Mouse (Mus musculus) forebrain, embryonic 15.5 days (tissue): ENCODE measurements around the gene Rerg. TPM values are rescaled to one million over a fixed set of nuclear protein-coding genes. Genes with fewer than 3 reads are reported as not detected.

Experiments
- ATAC-seq: fragments of 200-750 bp; cut with Nextera tagmentation; replicated peaks from 2 replicates; pipeline ENCODE4 v1.8.0; 2017; ENCODE audit warnings: mild to moderate bottlenecking, moderate TSS enrichment, moderate library complexity
- H3K27ac ChIP-seq: fragments of 300-500 bp; sonication (generic); replicated peaks from 2 replicates; pipeline ENCODE4 v1.5.1; 2015; ENCODE audit warnings: mild to moderate bottlenecking, inconsistent platforms
- H3K27me3 ChIP-seq: fragments of 300-500 bp; sonication (generic); 2 replicates; pipeline ENCODE4 v1.6.1; 2015; ENCODE audit warnings: inconsistent platforms
- H3K36me3 ChIP-seq: fragments of 300-500 bp; sonication (generic); 2 replicates; pipeline ENCODE4 v1.6.1; 2015; ENCODE audit warnings: mild to moderate bottlenecking, inconsistent platforms
- H3K4me1 ChIP-seq: fragments of 300-500 bp; sonication (generic); 2 replicates; pipeline ENCODE4 v1.6.1; 2015; ENCODE audit warnings: inconsistent platforms
- H3K4me2 ChIP-seq: fragments of 300-500 bp; sonication (generic); replicated peaks from 2 replicates; pipeline ENCODE4 v1.6.1; 2015; ENCODE audit warnings: mild to moderate bottlenecking, inconsistent platforms
- H3K4me3 ChIP-seq: fragments of 300-500 bp; sonication (generic); 2 replicates; pipeline ENCODE4 v1.5.1; 2015; ENCODE audit warnings: mild to moderate bottlenecking, inconsistent platforms
- H3K9ac ChIP-seq: fragments of 300-500 bp; sonication (generic); replicated peaks from 2 replicates; pipeline ENCODE4 v1.6.1; 2015; ENCODE audit warnings: mild to moderate bottlenecking, inconsistent platforms
- H3K9me3 ChIP-seq: fragments of 300-500 bp; sonication (generic); 2 replicates; pipeline ENCODE4 v1.6.1; 2016; ENCODE audit warnings: inconsistent platforms
- WGBS: fragments of 180-500 bp; shearing (Covaris S2); methylation state at CpG from one replicate; pipeline ENCODE4 v1.1.7; 2015; ENCODE audit warnings: mixed read lengths; 5-methylcytosine and 5-hydroxymethylcytosine counted together
- polyA plus RNA-seq: library from polyadenylated mRNA; unstranded; fragments of >200 nt; fragmentation: Nextera tagmentation; extraction: Ambion mirVana; gene quantifications from 2 replicates; pipeline ENCODE4 v1.2.1, GENCODE M21; 2015

Rerg gene
- polyA plus RNA-seq, 1 experiment from 2014 or later: 4.6 TPM

DNA sequence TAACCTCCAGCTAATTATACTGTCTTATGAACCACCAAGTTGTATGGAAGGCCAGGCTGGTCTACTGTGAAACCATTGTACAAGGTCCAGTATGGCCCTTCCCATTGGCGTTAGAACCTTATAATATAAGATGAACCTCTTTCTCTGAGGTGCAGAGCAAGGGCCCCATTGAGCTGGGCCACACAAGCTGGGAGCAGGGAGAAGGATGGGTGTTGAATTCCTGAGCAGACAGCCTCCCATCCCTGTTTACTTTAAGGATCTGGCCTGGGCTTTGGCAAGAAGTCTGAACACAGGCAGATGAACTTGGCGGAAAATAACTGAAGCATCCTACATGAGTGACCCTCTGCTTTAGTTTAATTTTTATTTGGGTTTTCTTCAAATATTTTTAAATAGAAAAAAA, 75.8 kb downstream of the Rerg start:
- H3K27me3 ChIP-seq: no peaks in the 10 kb centered on the region
- H3K4me2 ChIP-seq: no peak overlapping the region
- WGBS: 85% methylated on average over 2 of the region's 2 CpGs
- H3K27ac ChIP-seq: no peak overlapping the region
- no peaks in the 10 kb centered on the region for H3K36me3 ChIP-seq
- no peak overlapping the region for H3K9ac ChIP-seq
- H3K4me1 ChIP-seq: no peaks in the 10 kb centered on the region
- no peak overlapping the region for H3K4me3 ChIP-seq
- peaks cover 4% of the 10 kb centered on the region; the same call in 1 of the 2 replicates for H3K9me3 ChIP-seq
- no peak for ATAC-seq

DNA sequence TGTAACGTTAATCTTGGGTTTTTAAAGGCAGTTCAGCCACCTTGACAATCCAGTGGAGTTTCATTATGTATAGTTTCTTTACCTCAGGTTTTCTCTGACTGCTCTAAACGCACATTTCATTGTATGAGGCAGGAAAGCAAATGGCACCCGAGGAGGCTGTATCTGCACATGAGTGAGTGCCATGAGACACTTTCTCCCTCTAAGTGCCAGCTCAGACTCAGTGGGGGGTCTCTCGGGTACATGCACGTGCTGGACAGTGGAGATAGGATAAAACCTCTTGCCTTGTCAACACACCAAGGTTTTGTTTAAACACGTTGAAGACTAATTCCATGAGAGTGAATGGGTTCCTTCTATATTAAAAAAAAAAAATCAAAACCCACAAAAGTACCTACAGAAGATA, 81.8 kb downstream of the Rerg start:
- Histone ChIP-seq H3K27me3 (no peaks in the 10 kb centered on the region), H3K9me3 (peaks cover 6% of the 10 kb centered on the region; the same call in 1 of the 2 replicates), H3K27ac (no peak overlapping the region), H3K4me3 (no peak overlapping the region), H3K4me2 (no peak overlapping the region), H3K9ac (no peak overlapping the region), H3K36me3 (no peaks in the 10 kb centered on the region), H3K4me1 (peaks cover 5% of the 10 kb centered on the region; the same call in 1 of the 2 replicates)
- 67% methylated on average over 6 of the region's 6 CpGs for WGBS
- ATAC-seq: no peak

DNA sequence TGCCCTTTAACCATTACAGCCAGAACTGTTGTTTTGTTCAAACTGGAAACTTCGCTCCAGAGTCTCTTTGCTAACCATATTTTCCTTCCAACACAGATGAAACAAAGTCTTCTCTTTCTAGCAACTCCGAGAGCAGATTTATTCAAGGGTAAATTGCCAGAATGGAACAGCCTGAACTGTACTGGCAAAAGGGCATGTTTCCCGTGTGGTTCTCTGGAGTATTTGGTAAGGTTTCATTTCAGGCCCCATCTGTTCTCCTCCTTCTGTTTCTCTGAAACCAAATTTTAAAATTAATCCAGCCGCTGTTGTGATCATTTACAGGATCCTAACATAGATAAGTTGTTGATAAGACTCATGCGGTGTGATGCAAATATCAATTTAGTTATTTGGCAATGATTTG, 82.3 kb downstream of the Rerg start:
- ATAC-seq: no peak
- no peaks in the 10 kb centered on the region for H3K36me3 ChIP-seq
- H3K4me1 ChIP-seq: peaks cover 5% of the 10 kb centered on the region; the same call in 1 of the 2 replicates
- H3K27me3 ChIP-seq: no peaks in the 10 kb centered on the region
- no peak overlapping the region for H3K4me2 ChIP-seq
- H3K4me3 ChIP-seq: no peak overlapping the region
- H3K9ac ChIP-seq: no peak overlapping the region
- WGBS: 57% methylated on average over 5 of the region's 5 CpGs
- no peak overlapping the region for H3K27ac ChIP-seq
- H3K9me3 ChIP-seq: peaks cover 6% of the 10 kb centered on the region; the same call in 1 of the 2 replicates

DNA sequence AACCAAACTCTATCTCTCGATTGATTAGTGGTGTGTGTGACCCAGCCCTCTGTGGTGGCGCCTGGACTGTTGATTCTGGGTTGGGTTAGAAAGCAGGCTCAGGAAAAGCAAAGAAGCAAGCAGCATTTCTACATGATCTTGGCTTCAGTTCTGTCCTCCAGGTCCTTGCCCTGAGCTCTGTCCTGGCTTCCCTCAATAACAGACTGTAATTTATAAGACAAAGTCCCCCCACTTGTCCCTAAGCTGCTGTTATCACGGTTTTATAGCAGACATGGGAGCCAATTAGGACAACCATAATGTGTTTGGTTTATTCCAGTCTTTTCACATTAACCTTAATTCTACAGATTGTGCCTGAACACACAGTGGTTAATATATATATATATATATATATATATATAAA, 82.8 kb downstream of the Rerg start:
- Histone ChIP-seq H3K9ac (no peak overlapping the region), H3K4me3 (no peak overlapping the region), H3K4me1 (peaks cover 5% of the 10 kb centered on the region; the same call in 1 of the 2 replicates), H3K27me3 (no peaks in the 10 kb centered on the region), H3K36me3 (no peaks in the 10 kb centered on the region), H3K9me3 (peaks cover 6% of the 10 kb centered on the region; the same call in 1 of the 2 replicates), H3K27ac (no peak overlapping the region), H3K4me2 (no peak overlapping the region)
- ATAC-seq: no peak
- WGBS: 73% methylated on average over 3 of the region's 3 CpGs

DNA sequence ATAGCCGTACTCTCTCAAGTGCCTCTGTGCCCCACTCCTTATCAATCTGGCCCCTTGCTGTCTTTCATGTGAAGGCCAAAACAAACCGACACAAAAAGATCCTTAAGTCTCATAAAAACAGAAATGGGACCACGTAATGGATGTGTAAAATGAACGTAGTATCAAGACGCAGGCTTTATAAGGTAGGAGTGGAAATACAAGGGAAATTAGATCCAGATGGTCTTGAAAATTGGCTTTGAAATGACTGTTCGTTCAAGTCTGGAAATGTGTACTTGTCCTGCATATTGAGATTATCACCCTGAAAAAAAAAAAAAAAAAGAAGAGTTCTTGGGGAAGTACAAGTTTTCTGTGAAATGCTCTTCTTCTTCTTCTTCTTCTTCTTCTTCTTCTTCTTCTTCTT, 90.6 kb downstream of the Rerg start:
- Histone ChIP-seq H3K9ac (no peak overlapping the region), H3K27me3 (no peaks in the 10 kb centered on the region), H3K36me3 (no peaks in the 10 kb centered on the region), H3K4me1 (no peaks in the 10 kb centered on the region), H3K9me3 (0 out of 2 replicates have a peak, but pooled peaks cover 3% of the 10 kb centered on the region), H3K27ac (no peak overlapping the region), H3K4me2 (no peak overlapping the region), H3K4me3 (no peak overlapping the region)
- WGBS: 88% methylated on average over 6 of the region's 6 CpGs
- no peak for ATAC-seq

DNA sequence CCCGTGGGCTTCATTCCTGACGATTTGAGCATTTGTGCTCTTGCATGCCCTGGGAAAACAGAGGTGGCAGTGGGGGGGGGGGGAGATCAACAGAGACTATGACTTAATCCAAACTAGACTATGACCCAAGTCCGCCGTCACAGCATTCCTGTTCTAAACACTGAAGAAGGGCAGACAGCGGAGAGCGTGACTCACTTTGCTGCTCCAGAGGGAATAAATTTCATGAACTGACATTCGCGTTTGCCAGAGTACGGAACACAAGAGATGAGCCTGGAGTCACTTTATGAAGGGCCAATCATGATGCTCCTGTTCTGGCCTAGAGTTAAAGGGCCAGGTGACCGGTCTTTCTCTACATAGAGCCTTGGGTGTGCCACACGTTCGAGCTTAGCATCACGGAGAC, 93.6 kb downstream of the Rerg start:
- H3K27ac ChIP-seq: no peak overlapping the region
- ATAC-seq: no peak
- no peaks in the 10 kb centered on the region for H3K27me3 ChIP-seq
- H3K36me3 ChIP-seq: no peaks in the 10 kb centered on the region
- H3K4me2 ChIP-seq: no peak overlapping the region
- no peak overlapping the region for H3K4me3 ChIP-seq
- 97% methylated on average over 13 of the region's 13 CpGs for WGBS
- H3K4me1 ChIP-seq: no peaks in the 10 kb centered on the region
- no peak overlapping the region for H3K9ac ChIP-seq
- no peaks in the 10 kb centered on the region for H3K9me3 ChIP-seq

DNA sequence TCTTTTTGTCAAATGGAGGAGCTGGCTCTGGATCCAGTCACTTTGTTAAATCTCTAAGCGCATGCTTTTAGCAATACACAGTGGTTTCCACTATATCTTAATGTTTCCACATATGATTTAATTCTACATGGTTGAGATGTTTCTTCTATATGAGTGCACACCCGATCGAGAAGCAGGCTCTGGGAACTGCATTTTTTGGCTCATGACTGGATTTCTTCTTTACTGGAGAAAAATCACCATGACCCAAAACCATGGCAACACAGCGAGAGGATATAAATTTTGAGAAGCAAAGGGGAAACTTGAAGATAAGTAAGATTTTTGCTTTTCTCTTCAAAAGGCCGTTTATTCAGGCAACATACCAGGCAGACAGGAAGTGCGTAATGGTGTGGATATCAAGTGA, 94.1 kb downstream of the Rerg start:
- no peak for ATAC-seq

DNA sequence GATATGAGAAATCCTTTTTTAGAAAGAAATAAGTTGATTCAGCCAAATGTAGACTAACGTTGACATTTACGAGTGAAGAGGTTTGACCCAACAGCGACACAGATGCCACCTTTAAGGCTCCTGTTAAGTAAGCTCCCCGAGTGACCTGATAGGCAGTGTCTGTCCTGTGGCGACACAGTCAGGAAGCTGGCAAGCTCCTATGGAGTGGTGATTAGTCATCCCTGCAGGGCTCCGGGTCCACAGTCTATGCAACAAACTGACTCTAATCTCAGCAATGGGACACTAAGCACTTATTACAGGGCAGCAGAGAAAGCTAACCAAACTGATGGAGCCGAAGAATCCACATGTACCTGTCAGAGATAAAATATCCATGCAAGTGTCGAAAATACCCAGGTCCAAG, 98.0 kb downstream of the Rerg start:
- 62% methylated on average over 8 of the region's 8 CpGs for WGBS
- no peaks in the 10 kb centered on the region for H3K27me3 ChIP-seq
- H3K9ac ChIP-seq: no peak overlapping the region
- no peaks in the 10 kb centered on the region for H3K36me3 ChIP-seq
- H3K4me1 ChIP-seq: no peaks in the 10 kb centered on the region
- ATAC-seq: no peak
- no peaks in the 10 kb centered on the region for H3K9me3 ChIP-seq
- no peak overlapping the region for H3K4me2 ChIP-seq
- H3K27ac ChIP-seq: no peak overlapping the region
- H3K4me3 ChIP-seq: no peak overlapping the region

More for the DNA sequence above, 94.1 kb downstream of the Rerg start:
- Histone ChIP-seq H3K27ac (no peak overlapping the region), H3K9ac (no peak overlapping the region), H3K27me3 (no peaks in the 10 kb centered on the region), H3K4me3 (no peak overlapping the region), H3K4me1 (no peaks in the 10 kb centered on the region), H3K9me3 (no peaks in the 10 kb centered on the region), H3K4me2 (no peak overlapping the region), H3K36me3 (no peaks in the 10 kb centered on the region)
- WGBS: 95% methylated on average over 6 of the region's 6 CpGs

DNA sequence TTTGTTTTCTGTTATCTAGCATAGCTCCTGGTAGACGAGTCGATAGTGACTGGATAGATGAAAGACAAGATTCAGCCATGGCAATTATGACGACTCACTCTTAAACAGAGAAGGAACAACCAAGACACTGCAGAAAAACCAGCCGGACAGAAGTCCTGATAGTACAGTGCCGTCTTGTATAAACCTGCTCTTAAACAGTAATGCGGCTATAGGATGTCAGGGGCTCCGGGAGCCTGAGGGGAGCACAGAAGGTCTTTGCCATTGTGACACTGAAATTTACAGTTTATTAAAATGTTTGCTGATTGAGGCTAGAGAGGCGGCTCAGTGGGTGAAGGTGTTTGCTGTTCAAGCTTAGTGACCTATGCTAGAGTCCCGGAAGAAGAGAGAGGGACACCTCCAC, 98.8 kb downstream of the Rerg start:
- Histone ChIP-seq H3K27me3 (no peaks in the 10 kb centered on the region), H3K4me2 (no peak overlapping the region), H3K4me3 (no peak overlapping the region), H3K9ac (no peak overlapping the region), H3K36me3 (no peaks in the 10 kb centered on the region), H3K9me3 (no peaks in the 10 kb centered on the region), H3K27ac (no peak overlapping the region), H3K4me1 (no peaks in the 10 kb centered on the region)
- no peak for ATAC-seq
- 91% methylated on average over 9 of the region's 9 CpGs for WGBS

DNA sequence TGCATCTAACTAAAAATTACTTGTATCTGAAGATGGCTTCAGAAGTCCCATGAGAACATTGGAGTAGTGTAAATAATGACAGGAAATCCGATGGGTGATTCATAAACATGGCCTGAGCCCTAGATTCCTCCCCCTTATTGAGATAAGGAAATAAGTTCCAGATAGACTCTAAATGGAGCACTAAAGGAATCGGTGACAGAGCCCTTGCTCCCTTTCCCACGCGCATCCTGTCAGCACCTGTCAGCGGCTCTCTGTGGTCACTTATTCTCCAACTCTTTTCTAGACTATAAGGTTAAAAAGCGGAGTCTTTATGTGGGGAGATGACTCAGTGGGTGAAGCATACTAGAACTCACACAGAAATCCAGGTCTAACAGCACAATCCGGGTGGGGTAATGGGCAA, 104.8 kb downstream of the Rerg start:
- H3K4me2 ChIP-seq: no peak overlapping the region
- H3K9me3 ChIP-seq: no peaks in the 10 kb centered on the region
- no peak overlapping the region for H3K9ac ChIP-seq
- H3K4me3 ChIP-seq: no peak overlapping the region
- no peaks in the 10 kb centered on the region for H3K27me3 ChIP-seq
- H3K4me1 ChIP-seq: peaks cover 4% of the 10 kb centered on the region
- H3K27ac ChIP-seq: no peak overlapping the region
- WGBS: 94% methylated on average over 7 of the region's 7 CpGs
- no peaks in the 10 kb centered on the region for H3K36me3 ChIP-seq
- ATAC-seq: no peak

DNA sequence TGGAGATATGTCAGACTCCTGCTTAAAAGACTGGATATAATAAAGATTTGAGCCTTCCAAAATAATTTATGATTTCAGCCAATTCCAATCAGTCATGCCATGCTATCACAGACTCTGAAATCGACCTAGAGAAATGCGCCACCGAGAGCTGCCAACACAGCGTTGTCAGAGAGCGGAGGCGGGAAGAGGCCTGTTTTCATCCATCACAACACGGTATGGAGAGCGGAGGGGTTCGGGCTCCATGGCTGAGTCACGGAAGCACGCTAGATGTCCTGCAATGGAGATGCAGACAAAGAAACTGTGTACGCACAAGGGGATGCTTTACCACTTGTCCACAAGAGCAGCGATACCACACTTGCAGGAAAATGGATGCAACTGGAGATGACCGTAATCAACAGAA, 105.5 kb downstream of the Rerg start:
- no peak overlapping the region for H3K9ac ChIP-seq
- no peak for ATAC-seq
- H3K27ac ChIP-seq: no peak overlapping the region
- H3K4me3 ChIP-seq: no peak overlapping the region
- H3K9me3 ChIP-seq: no peaks in the 10 kb centered on the region
- peaks cover 4% of the 10 kb centered on the region for H3K4me1 ChIP-seq
- H3K36me3 ChIP-seq: no peaks in the 10 kb centered on the region
- no peak overlapping the region for H3K4me2 ChIP-seq
- H3K27me3 ChIP-seq: no peaks in the 10 kb centered on the region
- 87% methylated on average over 14 of the region's 14 CpGs for whole genome bisulfite sequencing

DNA sequence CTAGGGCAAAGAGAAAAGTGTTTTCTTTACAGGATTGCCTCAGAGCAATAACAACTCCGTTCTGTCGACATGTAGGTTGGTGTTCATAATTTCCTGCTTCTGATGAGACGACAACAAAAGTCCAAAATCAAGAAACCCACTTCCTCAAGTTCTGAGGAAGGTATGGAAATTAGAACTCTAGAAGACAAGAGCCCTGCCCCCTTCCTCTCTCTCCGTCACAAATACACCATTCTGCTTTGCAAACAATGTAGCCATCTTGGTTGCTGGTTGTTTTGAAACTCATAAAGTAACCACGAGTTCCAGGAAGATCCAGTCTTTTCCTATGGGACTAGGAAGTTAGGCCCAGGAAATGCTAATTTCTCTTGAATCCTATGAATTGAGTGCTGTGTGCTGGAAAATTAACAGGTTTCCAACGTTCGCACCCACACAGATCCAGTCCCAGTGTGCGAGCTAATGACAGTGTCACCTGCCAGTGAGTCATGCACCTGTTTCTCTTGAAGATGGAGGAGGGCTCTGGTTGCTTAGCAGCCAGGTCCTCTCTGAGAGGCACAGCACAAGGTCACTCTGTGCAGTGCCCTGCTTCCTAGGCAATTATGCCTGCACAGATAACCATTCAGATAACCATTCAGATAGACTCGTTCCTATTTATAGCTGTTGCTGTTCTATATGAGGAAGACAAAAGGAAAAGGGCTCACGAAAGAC, 106.9 kb downstream of the Rerg start:
- WGBS: 59% methylated on average over 10 of the region's 10 CpGs
- no peaks in the 10 kb centered on the region for H3K27me3 ChIP-seq
- no peak overlapping the region for H3K9ac ChIP-seq
- no peak overlapping the region for H3K4me3 ChIP-seq
- H3K27ac ChIP-seq: peak overlapping the region; percentile 46
- peak; percentile 78; the same call in 1 of the 2 replicates for ATAC-seq
- H3K4me1 ChIP-seq: peaks cover 4% of the 10 kb centered on the region
- H3K9me3 ChIP-seq: no peaks in the 10 kb centered on the region
- H3K4me2 ChIP-seq: no peak overlapping the region; the same call in 1 of the 2 replicates
- H3K36me3 ChIP-seq: no peaks in the 10 kb centered on the region
